Mouse (Mus musculus): Measurements from ENCODE around the gene Zfp64.

GRCm38 (mm10) chr2:168992642-168993420, 37.4 kb upstream of the Zfp64 start:
- TF ChIP-seq POLR2A (IDR thresholded peaks at IDR 0.05; ENCODE audit: extremely low read depth, insufficient read depth, low read length) (no peak), CTCF (IDR thresholded peaks at IDR 0.05; ENCODE audit: extremely low read depth, insufficient read depth, low read length) (peak; percentile 13; the same call in 1 of the 2 replicates)
